Mouse (Mus musculus) spleen, embryonic (tissue): ENCODE data around the gene Fam50b.

ENCODE experiments used
- CTCF ChIA-PET: fragments of 350-600 bp; sonication (Branson Sonifier 250); formaldehyde crosslinking; loops from one replicate; lab custom pipeline; 2022; lab: Charles Lee

The Fam50b gene

DNA sequence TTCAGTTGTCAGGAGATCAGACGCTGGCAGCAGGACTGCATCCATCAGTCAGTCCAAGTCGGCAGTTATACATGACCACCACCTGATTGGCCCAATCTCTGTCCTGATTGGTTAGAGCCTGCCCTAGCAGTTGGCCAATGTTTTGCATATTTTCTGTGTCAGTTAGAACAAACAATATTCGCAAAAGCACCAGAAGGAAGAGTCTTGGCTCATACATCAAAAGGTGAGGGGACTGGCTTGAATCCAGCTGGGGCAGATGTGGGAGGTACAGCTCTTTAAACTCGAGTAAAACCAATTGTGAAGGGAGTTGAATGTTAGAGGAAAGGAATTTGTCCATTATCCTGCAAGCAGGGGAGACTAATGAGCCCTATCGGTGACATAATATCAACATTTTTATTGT lies at the start of gene Fam50b:
Gene Fam50b, plus strand, starts transcription at position 165 of the 400 bp plus-strand sequence.
- CTCF ChIA-PET, result interaction anchor here (0.7 kb wide), 1 partner anchor 1336 kb away, joined by 3 read pairs; no protein-coding TSS in a partner anchor

DNA sequence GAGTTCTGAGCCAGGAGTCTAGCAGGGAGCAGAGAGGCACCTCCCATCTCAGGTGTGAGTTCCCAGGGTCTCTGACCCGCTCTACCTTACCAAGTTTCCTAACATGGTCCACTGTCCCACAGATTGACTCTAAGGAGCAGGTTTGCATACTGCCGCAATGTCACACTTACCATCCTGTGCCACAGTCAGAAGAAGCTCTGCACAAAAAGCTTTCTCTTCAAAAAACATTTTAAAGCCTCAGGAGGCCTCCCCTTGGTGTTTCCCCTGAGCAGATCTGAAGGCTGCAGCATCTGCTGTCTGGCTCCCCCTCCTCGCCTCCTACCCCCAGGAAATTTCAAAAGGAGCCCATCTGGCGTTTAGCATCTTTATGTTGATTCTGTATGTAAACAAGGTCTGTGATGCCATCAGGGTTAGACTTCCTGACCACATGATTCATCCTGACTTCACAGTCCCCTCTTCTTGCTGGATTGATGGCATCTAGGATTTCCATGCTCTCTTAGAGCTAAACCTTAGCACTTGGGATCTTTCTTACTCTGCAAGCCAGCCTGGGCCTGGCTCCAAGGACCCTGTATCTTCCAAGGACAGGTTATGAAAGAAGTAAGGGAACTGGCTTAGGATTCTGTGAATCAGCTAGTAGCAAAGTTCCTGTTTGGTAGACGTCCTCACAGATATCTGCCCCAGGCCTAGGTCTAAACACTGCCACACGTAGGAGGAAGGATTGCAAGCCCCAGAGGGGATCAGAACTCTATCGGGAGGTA lies 49.5 kb upstream of the Fam50b start:
- CTCF ChIA-PET, result interaction anchor here (0.6 to 1.1 kb wide), 3 partner anchors 16 to 32 kb away, joined by 3 to 11 read pairs (median 8); no protein-coding TSS in a partner anchor

DNA sequence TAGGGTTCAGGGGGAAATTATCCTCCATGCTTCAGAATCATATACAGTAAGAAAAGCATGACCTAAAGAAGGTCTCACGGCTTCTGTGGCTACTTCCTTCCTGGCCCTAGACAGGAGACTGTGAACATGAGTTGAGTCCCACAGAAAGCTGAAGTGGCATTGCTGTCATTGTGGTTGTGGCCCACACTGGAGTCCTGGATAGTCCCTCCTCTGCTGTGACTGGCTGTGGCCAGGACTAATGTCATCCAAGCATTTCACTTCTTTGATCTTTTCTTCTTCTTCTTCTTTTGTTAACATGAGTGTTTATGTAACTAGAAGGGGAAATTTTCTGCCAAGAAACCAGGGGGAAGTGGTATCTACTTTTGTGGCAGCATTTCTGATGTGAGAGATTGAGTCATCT lies 43.6 kb upstream of the Fam50b start:
- CTCF ChIA-PET, result interaction anchor here (0.8 kb wide), 1 partner anchor 18 kb away, joined by 8 read pairs; no protein-coding TSS in a partner anchor

DNA sequence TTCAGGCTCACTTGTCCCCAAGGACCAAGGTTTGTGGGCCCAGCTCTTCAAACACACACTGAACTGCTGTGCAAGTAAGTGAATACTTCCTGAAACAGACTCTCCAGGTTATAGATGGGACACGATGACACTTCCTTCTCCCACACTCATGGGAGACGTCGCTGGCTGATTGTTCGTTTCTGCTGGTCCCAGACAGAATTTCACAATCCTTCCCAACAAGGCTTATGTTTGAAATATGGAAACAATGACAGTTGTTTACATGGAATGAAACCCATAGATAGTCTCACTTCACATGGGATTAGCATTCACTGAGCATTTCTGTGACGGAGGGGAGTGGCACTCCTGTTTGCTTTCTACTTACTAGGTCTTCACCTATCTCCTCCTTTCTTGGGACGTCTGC lies 41.5 kb upstream of the Fam50b start:
- CTCF ChIA-PET, result no interaction called here

DNA sequence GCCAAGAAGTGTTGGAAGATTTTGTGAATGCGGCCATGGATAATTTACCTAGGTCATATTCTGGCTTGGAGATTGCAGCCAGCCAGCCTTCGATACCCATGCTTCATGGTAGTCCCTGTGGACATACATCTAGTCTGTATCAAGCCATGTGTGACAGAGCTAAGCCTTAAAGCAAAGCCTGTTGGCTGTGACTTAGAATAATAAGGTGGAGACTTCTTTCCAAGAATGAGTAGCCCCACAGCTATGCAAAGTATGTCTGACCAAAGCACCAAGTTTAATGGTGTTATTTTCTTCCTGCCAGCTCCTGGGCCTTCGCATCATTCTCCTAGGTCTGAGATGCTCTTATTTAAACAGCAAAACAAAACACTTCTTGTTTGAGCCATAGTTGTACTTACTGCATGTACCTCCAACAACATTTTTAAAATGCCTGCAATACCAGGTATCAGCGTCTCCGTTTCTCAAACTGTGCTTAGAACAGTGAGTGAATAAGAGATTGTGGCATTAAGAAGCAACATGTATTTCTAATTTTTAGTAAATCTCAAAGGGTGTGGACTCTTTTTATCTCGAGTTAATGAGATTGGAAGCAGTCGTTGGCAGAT lies 37.8 kb upstream of the Fam50b start:
- CTCF ChIA-PET, result no interaction called here

DNA sequence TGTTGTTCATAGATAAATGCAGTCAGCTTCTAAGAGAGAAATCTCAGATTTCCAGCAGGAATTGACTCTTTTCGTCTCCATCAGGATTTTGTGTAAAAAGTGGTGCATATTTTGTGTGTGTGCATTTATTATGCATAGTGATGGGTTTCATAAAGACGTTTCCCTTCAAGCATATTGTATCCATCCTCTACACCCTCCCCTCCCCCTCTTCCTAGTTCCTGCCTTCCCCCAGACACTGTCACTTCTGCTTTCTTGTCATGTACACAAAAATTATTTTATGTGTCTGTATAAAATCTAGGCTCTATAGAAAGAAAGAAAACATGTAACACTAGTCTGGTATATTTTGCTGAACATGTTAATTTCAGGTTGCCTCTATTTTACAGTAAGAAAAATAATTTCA lies 34.6 kb upstream of the Fam50b start:
- CTCF ChIA-PET, result no interaction called here

DNA sequence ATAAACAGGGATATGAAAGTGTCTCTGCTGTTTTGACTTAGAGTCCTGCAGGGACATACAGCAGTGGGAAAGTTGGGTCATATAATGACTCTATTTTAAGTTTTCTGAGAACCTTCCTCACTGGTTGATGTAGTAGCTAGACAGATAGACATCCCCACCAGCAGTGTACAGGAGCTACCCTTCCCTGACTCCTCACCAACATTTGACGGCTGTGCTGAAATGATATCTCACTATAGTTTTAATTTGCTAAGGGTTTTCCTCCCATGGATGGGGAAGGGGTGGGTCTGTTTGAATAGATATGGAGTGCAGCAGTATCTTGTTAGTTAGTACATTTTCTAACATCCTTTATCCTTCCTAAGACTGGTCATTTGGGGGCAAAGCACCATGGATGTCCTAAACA lies 34.0 kb upstream of the Fam50b start:
- CTCF ChIA-PET, result no interaction called here

DNA sequence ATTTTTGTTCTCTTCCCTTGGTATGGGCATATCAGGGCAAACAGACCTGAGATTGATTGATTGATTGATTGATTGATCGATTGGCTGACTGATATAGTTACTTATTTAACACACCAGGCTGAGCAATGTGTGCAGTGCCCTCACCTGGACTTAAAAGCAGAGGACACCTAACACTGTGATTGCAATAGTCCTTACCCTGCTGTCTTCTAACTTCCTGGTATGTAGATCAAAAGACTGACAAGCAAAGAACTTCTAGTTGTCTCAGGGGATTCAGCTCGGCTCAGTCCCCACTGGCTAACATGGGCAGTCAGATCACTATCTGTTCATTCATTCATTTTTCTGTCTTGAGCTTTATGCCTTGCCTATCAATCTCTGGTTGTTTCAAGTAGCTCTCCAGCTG lies 31.3 kb upstream of the Fam50b start:
- CTCF ChIA-PET, result interaction anchor here (0.6 to 1.2 kb wide), 2 partner anchors 48 to 51 kb away, joined by 3 to 4 read pairs; no protein-coding TSS in a partner anchor

DNA sequence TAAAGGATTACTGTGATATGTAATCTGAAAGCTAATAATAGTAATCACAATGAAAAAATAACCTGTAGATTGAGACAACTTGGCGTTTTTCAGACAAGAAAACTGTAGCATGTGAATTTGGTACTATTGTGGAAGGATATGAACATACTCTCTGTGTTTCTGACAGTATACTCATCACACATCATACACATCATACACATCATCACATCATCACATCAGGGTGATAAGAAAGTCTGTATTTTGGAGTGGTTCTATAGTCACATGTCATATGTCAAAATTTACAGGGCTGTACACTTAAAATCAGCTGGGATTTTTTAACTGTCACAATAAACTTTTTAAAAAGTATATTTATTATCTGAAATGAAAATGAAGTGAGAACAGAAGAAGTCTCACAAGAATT lies 30.9 kb upstream of the Fam50b start:
- CTCF ChIA-PET, result interaction anchor here (0.6 to 1.3 kb wide), 3 partner anchors 47 to 1037 kb away, joined by 3 to 4 read pairs (median 3); no protein-coding TSS in a partner anchor

DNA sequence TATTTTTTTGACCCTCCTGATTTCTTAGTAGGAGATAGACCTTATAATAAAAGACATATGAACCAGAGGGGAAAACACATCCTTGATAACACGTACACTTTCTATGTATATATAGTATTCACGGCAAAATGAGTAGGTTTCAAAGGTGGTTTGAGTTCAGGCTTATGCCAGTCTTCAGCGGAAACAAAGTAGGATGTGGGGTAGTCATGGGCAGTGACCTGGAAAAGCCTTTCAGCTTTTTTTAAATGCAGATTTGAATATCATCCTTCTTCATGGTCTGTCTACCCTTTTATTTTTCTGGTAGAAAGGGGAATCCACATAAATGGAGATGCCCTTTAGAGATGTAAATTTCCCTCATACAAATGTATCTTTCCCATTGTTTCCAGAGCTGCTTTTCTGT lies 29.8 kb upstream of the Fam50b start:
- CTCF ChIA-PET, result interaction anchor here (1.3 kb wide), 1 partner anchor 48 kb away, joined by 4 read pairs; no protein-coding TSS in a partner anchor

DNA sequence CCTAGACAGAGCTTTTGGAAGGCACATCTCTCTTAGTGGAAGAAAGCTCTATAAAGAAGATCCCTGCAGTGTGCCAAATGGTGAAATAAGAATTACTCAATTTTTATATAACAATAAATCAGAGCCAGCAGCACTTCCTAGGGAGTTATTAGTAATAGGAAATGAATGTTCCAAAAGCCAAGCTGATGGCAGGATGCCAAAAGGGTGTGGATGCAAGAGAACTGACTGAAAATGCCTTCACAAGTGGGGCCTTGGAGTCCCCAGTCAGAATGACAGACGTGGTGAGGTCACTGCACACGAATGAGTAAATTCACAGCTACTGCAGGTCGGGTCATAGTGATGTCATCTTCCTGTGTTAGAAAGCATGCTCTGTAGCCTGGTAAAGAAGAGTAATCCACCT lies 25.7 kb upstream of the Fam50b start:
- CTCF ChIA-PET, result interaction anchor here (0.7 kb wide), 1 partner anchor 18 kb away, joined by 8 read pairs; no protein-coding TSS in a partner anchor

DNA sequence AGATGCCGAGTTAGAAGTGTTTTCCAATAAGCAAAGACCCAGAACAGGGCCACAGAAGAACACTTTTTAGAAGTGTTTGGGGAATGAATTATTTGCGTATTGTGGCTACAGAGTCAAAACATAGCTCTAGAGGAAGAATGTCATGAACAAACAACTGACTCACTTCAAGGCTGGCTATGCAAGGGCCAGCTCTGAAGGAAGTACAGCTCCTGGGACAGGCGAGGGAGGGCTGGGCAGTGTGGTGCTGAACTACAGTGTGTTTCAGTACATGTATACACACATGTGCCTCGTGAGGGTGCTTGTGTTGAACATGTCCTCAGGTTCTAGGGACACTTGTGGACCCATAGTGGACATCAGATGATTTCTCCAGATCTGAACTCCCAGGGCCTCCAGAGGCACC lies 25.1 kb upstream of the Fam50b start:
- CTCF ChIA-PET, result no interaction called here

DNA sequence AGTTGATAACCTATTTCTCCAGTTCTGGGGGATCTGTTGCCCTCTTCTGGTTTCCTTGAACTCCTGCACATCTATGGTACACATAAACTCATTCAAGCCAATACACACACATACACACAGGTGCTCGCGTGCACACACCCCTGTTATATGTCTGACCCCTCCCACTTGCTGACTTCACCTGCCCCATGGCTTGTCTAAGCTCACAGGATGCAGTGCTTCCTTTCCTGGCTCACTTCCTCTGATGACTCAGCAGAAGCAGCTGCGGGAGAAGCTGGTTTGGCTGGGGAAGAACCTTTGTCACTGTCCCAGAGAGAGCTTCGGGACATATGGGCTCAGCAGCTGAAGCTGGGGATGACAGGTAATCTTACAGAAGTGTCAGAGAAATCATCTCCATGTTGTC lies 23.2 kb upstream of the Fam50b start:
- CTCF ChIA-PET, result interaction anchor here (0.6 to 0.8 kb wide), 2 partner anchors 62 to 83 kb away, joined by 3 to 7 read pairs; no protein-coding TSS in a partner anchor

DNA sequence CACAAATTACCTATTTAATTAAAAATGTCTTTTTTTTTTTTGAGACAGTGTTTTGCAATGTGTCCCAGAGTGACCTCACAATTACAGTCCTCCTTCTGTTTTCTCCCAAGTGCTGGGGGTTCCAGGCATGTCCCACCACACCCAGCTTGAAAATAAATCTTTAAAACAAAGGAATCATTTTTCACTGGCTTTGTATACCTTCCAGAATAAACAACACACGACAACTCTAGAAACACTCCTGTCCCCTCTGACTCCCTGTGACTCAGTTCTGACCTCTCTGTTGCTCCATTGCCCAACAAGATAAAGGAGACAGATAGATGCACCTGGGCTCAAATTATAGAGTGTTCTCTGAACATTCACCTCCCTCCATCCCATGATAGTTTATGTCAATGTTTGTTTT lies 21.8 kb upstream of the Fam50b start:
- CTCF ChIA-PET, result no interaction called here

DNA sequence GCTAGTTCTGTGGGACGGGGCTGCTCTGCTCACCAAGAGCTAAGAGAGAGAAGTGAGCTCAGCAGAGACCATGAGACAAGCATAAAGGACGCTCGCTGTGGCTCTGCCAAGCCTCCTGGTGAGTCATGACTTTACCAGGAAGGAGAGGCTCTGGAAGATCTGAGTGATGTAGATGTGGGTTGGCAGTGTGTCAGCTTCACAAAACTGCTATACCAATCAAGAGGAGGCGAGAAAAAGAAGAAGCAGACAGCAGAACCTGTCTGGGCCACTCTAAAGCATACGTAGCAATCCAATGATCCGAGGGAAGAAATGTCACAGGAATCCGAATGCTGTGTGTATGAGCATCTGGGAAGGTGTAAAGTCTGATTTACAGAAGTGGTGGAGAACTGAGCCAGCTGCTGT lies 19.2 kb upstream of the Fam50b start:
- CTCF ChIA-PET, result interaction anchor here (0.6 kb wide), 1 partner anchor 78 kb away, joined by 5 read pairs; no protein-coding TSS in a partner anchor

DNA sequence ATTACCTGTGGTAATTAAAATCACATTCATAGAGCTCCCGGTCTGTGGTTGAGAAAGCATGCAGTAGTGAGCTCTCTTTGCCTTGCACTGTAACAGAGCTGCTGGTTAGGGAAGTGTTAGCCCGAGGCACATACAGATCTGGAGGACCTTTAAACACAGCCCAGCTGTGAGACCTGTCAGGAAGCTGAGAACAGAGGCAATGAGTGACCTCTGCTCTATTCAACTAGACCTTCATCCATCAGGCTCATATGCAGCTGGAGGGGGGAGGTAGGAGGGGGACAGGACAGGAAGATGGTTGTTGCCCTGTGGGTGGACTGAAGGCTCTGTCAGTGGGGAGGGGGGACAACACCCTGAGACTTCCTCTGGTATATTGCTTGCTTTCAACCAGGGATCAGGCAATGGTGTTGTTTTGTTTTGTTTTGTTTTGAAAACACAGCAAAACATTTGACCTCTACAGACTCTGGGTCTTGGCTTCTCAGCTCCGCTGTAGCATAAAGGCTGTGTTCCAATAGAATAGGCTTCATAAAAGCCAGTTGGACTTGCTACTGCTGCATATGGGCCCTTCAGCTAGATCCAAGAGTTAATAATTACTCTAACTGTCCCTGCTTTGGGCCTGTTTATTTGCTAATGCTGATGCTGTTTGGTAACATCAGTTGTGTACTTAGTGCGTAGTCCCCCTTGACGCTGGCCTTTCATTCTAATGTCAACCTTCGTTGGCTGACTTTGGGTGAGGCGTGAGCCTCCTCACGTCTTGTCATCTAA lies 9.6 kb upstream of the Fam50b start:
- CTCF ChIA-PET, result no interaction called here

DNA sequence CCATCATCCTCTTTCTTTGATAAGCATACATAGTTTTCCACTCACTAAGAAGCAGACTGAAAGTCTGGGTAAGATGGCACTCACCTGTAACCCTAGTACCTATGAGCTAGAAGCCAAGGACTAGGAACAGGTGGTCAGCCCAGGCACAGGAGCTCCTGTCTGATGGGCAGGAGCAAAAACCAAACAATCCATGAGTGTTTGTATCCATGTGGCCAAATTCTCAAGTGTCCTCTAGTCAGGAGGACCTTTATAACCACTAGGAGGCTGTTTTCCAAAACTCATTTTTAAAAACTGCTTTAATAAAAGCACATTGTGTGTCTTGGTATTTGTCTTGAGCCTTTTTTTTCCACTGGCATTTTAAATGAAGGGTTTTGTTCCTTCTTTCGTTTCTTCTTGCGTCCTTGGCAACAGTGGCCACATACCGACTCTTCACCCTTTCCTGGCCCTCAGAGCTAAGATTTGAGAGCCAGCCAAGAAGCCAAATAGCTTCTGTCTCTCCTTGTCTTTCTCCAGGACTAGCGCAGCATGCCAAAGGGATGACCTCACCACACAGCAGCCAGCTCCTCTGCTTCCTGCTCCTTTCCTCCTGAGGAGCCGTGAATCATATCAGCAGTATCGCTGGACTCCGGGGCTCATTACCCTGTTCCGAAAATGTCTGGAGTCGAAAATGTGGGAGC lies 8.7 kb upstream of the Fam50b start:
- CTCF ChIA-PET, result no interaction called here

DNA sequence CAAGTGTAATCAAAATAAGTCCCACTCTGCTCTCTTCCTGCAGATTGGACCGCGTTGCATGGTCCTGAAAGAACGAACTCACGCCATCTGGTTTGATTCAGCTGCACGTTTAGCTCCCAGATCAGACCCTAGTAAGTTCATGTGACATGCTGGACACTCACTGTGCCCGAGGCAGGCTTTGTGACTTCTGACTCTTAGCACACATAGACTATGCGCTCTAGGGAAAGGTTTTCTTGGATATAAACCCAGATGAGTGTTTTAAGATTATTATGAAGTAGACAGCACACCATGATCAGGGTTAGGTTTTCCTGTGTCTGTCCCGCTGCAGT lies 8.2 kb upstream of the Fam50b start:
- CTCF ChIA-PET, result no interaction called here

DNA sequence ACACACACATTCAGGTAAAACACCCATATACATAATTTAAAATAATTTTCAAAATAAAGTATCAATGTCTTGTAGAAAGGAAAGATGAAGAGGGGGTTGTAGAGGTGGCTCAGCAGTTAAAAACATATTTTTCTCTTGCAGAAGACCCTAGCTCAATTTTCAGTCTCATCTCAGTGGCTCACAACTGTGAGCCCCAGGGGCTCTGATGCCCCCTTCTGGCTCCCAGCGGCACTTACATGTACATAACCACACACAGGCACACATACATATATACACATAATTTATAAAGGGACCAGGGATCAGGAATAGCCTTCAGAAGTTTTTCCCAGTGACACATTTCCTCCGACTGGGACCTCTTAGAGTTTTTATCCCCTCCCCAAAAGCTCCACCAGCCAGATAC lies 7.6 kb upstream of the Fam50b start:
- CTCF ChIA-PET, result no interaction called here

DNA sequence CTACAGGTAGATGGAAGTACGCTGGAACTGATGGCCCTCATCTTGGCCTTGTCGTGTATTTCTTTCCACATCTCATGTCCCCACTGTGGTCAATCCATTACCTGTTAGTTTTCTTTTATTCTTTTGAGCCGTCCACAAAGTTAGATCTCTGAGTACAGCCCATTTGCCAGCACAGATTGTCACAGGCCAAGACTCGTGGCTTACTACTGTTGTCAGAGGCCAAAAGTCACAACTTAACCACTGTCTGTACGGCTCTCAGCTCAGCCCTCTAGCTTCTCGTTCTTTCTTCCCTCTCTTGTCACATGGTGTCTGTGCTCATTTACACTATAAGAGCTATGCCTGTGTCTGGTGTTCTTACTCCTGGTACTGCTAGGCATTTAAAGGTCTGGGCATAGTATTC lies 3.1 kb upstream of the Fam50b start:
- CTCF ChIA-PET, result no interaction called here

DNA sequence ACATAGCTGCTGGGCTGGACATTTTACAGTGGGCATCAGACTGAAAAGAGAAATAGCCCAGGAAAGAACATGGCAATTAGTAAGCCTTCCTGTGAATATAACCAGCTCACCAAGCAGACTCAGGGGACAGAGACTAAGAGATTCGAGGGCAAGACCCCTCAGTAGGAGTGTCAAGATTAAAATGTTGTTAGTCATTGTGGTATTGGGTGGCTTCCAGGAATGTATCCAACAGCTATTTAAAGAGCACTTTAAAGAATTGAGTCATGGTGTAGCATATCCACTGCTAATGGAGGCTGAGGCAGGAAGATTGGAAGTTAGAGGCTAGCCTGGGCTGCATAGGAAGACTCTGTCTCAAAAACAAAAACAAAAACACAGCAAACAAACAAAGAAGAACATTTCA lies 870 bp upstream of the Fam50b start:
- CTCF ChIA-PET, result interaction anchor here (0.7 kb wide), 1 partner anchor 1337 kb away, joined by 3 read pairs; no protein-coding TSS in a partner anchor
